Mouse (Mus musculus) CD4-positive naive resting alpha-beta T cell, adult 76 days (primary cell): Measurements from ENCODE around the gene Uggt1. TPM values are rescaled to one million over a fixed set of nuclear protein-coding genes. Genes with fewer than 3 reads are reported as not detected.

Experiments used
- total RNA-seq: library from RNA; stranded (reverse); gene quantifications from one replicate; pipeline ENCODE4 v1.2.4, GENCODE M21; 2023

Uggt1 gene
- total RNA-seq = 120 TPM

GRCm38 (mm10) chr1:36244058-36244827 is at the start of gene Uggt1:
Gene Uggt1 (minus strand): TSS chr1:36244720.

GRCm38 (mm10) chr1:36274455-36274854 is 29.9 kb upstream of the Uggt1 start, which contains the start of gene Neurl3:
Gene Neurl3 (minus strand): TSS chr1:36274679.

Other genes starting within 250 kb of the Uggt1 start
- gene Hs6st1, start 176.3 kb downstream of the Uggt1 start, total RNA-seq = 41.7 TPM
- 149 TPM for gene Neurl3, start 30.0 kb upstream of the Uggt1 start, total RNA-seq
- gene Arid5a, start 63.0 kb upstream of the Uggt1 start, total RNA-seq = 906 TPM
- 104 TPM for gene Kansl3, start 124.5 kb upstream of the Uggt1 start, total RNA-seq
- not detected for gene Fer1l5, start 127.6 kb upstream of the Uggt1 start, total RNA-seq
- 24.4 TPM for gene Lman2l, start 200.6 kb upstream of the Uggt1 start, total RNA-seq
- gene Cnnm4, start 226.9 kb upstream of the Uggt1 start, total RNA-seq = 24.2 TPM